Mouse (Mus musculus): ENCODE measurements around the gene Ccser1. TPM values are rescaled to one million over a fixed set of nuclear protein-coding genes. Genes with fewer than 3 reads are reported as not detected.

Ccser1 gene
- polyA plus RNA-seq, 1 experiment from 2014 or later = 6.7 TPM

- H3K4me2 ChIP-seq (ENCODE audit: low read depth, low read length) = no peak overlapping the region
- no peak overlapping the region for H3K27ac ChIP-seq (ENCODE audit: low read length)
- H3K27me3 ChIP-seq (ENCODE audit: control insufficient read depth, insufficient read depth, low read depth, low read length) = no peaks in the 10 kb centered on the region
- no peaks in the 10 kb centered on the region for H3K36me3 ChIP-seq (ENCODE audit: control insufficient read depth, insufficient read depth, low read length)
- no peak overlapping the region for H3K4me3 ChIP-seq (ENCODE audit: low read length)
- no peak overlapping the region for H3K9ac ChIP-seq (ENCODE audit: low read length)
- no peak for ATAC-seq (ENCODE audit: low read depth)
- WGBS = 72% methylated on average over 4 of the region's 4 CpGs
- H3K4me1 ChIP-seq (replicated peaks; ENCODE audit: control insufficient read depth, insufficient read depth, low read length) = no peaks in the 10 kb centered on the region
- no peaks in the 10 kb centered on the region for H3K9me3 ChIP-seq (ENCODE audit: control insufficient read depth, low read length)
These were observed 30.1 kb downstream of the Ccser1 start for GRCm38 (mm10) chr6:61210061-61210737.

- Histone ChIP-seq H3K4me3 (ENCODE audit: low read length) (no peak overlapping the region), H3K4me1 (replicated peaks; ENCODE audit: control insufficient read depth, insufficient read depth, low read length) (peaks cover 14% of the 10 kb centered on the region), H3K36me3 (ENCODE audit: control insufficient read depth, insufficient read depth, low read length) (no peaks in the 10 kb centered on the region), H3K27me3 (ENCODE audit: control insufficient read depth, insufficient read depth, low read depth, low read length) (no peaks in the 10 kb centered on the region), H3K9ac (ENCODE audit: low read length) (no peak overlapping the region), H3K4me2 (ENCODE audit: low read depth, low read length) (peak overlapping the region; percentile 11; the same call in 1 of the 2 replicates), H3K9me3 (ENCODE audit: control insufficient read depth, low read length) (no peaks in the 10 kb centered on the region), H3K27ac (ENCODE audit: low read length) (peak overlapping the region; percentile 37; the same call in 1 of the 2 replicates)
- 19% methylated on average over 8 of the region's 8 CpGs for WGBS
- ATAC-seq (ENCODE audit: low read depth) = peak; percentile 79
These were observed 35.6 kb downstream of the Ccser1 start for GRCm38 (mm10) chr6:61215705-61216104.

- H3K36me3 ChIP-seq (ENCODE audit: control insufficient read depth, insufficient read depth, low read length) = no peaks in the 10 kb centered on the region
- 25% methylated on average over 1 of the region's 1 CpGs for WGBS
- no peak for ATAC-seq (ENCODE audit: low read depth)
These were observed 36.4 kb downstream of the Ccser1 start for GRCm38 (mm10) chr6:61216514-61216913.

GRCm38 (mm10) chr6:61217717-61218116 is 37.6 kb downstream of the Ccser1 start:
- no peaks in the 10 kb centered on the region for H3K27me3 ChIP-seq (ENCODE audit: control insufficient read depth, insufficient read depth, low read depth, low read length)
- WGBS = 53% methylated on average over 2 of the region's 2 CpGs
- no peak overlapping the region for H3K4me3 ChIP-seq (ENCODE audit: low read length)
- ATAC-seq (ENCODE audit: low read depth) = no peak
- H3K4me2 ChIP-seq (ENCODE audit: low read depth, low read length) = no peak overlapping the region
- no peaks in the 10 kb centered on the region for H3K36me3 ChIP-seq (ENCODE audit: control insufficient read depth, insufficient read depth, low read length)
- H3K27ac ChIP-seq (ENCODE audit: low read length) = no peak overlapping the region
- H3K9ac ChIP-seq (ENCODE audit: low read length) = no peak overlapping the region
- no peaks in the 10 kb centered on the region for H3K9me3 ChIP-seq (ENCODE audit: control insufficient read depth, low read length)
- peaks cover 14% of the 10 kb centered on the region for H3K4me1 ChIP-seq (replicated peaks; ENCODE audit: control insufficient read depth, insufficient read depth, low read length)

More at GRCm38 (mm10) chr6:61216514-61216913, 36.4 kb downstream of the Ccser1 start:
- no peak overlapping the region for H3K4me3 ChIP-seq (ENCODE audit: low read length)
- H3K9ac ChIP-seq (ENCODE audit: low read length) = no peak overlapping the region
- no peaks in the 10 kb centered on the region for H3K9me3 ChIP-seq (ENCODE audit: control insufficient read depth, low read length)
- no peaks in the 10 kb centered on the region for H3K27me3 ChIP-seq (ENCODE audit: control insufficient read depth, insufficient read depth, low read depth, low read length)
- H3K27ac ChIP-seq (ENCODE audit: low read length) = peak overlapping the region; percentile 59; the same call in 1 of the 2 replicates
- H3K4me2 ChIP-seq (ENCODE audit: low read depth, low read length) = no peak overlapping the region
- peaks cover 14% of the 10 kb centered on the region for H3K4me1 ChIP-seq (replicated peaks; ENCODE audit: control insufficient read depth, insufficient read depth, low read length)

GRCm38 (mm10) chr6:61223563-61223962 is 43.4 kb downstream of the Ccser1 start:
- Histone ChIP-seq H3K27me3 (ENCODE audit: control insufficient read depth, insufficient read depth, low read depth, low read length) (no peaks in the 10 kb centered on the region), H3K27ac (ENCODE audit: low read length) (no peak overlapping the region), H3K4me3 (ENCODE audit: low read length) (no peak overlapping the region), H3K36me3 (ENCODE audit: control insufficient read depth, insufficient read depth, low read length) (no peaks in the 10 kb centered on the region), H3K9ac (ENCODE audit: low read length) (no peak overlapping the region), H3K4me2 (ENCODE audit: low read depth, low read length) (no peak overlapping the region), H3K9me3 (ENCODE audit: control insufficient read depth, low read length) (no peaks in the 10 kb centered on the region), H3K4me1 (replicated peaks; ENCODE audit: control insufficient read depth, insufficient read depth, low read length) (no peaks in the 10 kb centered on the region; the same call in 1 of the 2 replicates)
- ATAC-seq (ENCODE audit: low read depth) = no peak
- 80% methylated on average over 2 of the region's 2 CpGs for WGBS

- Histone ChIP-seq H3K4me2 (ENCODE audit: low read depth, low read length) (no peak overlapping the region), H3K4me1 (replicated peaks; ENCODE audit: control insufficient read depth, insufficient read depth, low read length) (peaks cover 3% of the 10 kb centered on the region; the same call in 1 of the 2 replicates), H3K27ac (ENCODE audit: low read length) (no peak overlapping the region), H3K9me3 (ENCODE audit: control insufficient read depth, low read length) (no peaks in the 10 kb centered on the region), H3K9ac (ENCODE audit: low read length) (no peak overlapping the region), H3K4me3 (ENCODE audit: low read length) (no peak overlapping the region), H3K36me3 (ENCODE audit: control insufficient read depth, insufficient read depth, low read length) (no peaks in the 10 kb centered on the region), H3K27me3 (ENCODE audit: control insufficient read depth, insufficient read depth, low read depth, low read length) (no peaks in the 10 kb centered on the region)
- peak; percentile 70 for ATAC-seq (ENCODE audit: low read depth)
These were observed 45.2 kb downstream of the Ccser1 start for GRCm38 (mm10) chr6:61225302-61225701.

- H3K9ac ChIP-seq (ENCODE audit: low read length) = no peak overlapping the region
- no peak overlapping the region for H3K4me2 ChIP-seq (ENCODE audit: low read depth, low read length)
- no peaks in the 10 kb centered on the region for H3K9me3 ChIP-seq (ENCODE audit: control insufficient read depth, low read length)
- no peaks in the 10 kb centered on the region for H3K27me3 ChIP-seq (ENCODE audit: control insufficient read depth, insufficient read depth, low read depth, low read length)
- H3K4me1 ChIP-seq (replicated peaks; ENCODE audit: control insufficient read depth, insufficient read depth, low read length) = peaks cover 7% of the 10 kb centered on the region
- peak; percentile 26 for ATAC-seq (ENCODE audit: low read depth)
- H3K4me3 ChIP-seq (ENCODE audit: low read length) = no peak overlapping the region
- WGBS = 36% methylated on average over 5 of the region's 5 CpGs
- H3K36me3 ChIP-seq (ENCODE audit: control insufficient read depth, insufficient read depth, low read length) = no peaks in the 10 kb centered on the region
- H3K27ac ChIP-seq (ENCODE audit: low read length) = no peak overlapping the region
These were observed 50.1 kb downstream of the Ccser1 start for GRCm38 (mm10) chr6:61230058-61230718.

- Histone ChIP-seq H3K36me3 (ENCODE audit: control insufficient read depth, insufficient read depth, low read length) (no peaks in the 10 kb centered on the region), H3K27ac (ENCODE audit: low read length) (no peak overlapping the region), H3K9ac (ENCODE audit: low read length) (no peak overlapping the region), H3K27me3 (ENCODE audit: control insufficient read depth, insufficient read depth, low read depth, low read length) (no peaks in the 10 kb centered on the region), H3K4me3 (ENCODE audit: low read length) (no peak overlapping the region), H3K9me3 (ENCODE audit: control insufficient read depth, low read length) (no peaks in the 10 kb centered on the region), H3K4me1 (replicated peaks; ENCODE audit: control insufficient read depth, insufficient read depth, low read length) (peaks cover 7% of the 10 kb centered on the region), H3K4me2 (ENCODE audit: low read depth, low read length) (no peak overlapping the region)
- WGBS = 53% methylated on average over 5 of the region's 5 CpGs
- no peak for ATAC-seq (ENCODE audit: low read depth)
These were observed 52.9 kb downstream of the Ccser1 start for GRCm38 (mm10) chr6:61233060-61233459.

GRCm38 (mm10) chr6:61233548-61234187 is 53.5 kb downstream of the Ccser1 start:
- Histone ChIP-seq H3K4me3 (ENCODE audit: low read length) (no peak overlapping the region), H3K27ac (ENCODE audit: low read length) (no peak overlapping the region), H3K36me3 (ENCODE audit: control insufficient read depth, insufficient read depth, low read length) (no peaks in the 10 kb centered on the region), H3K9me3 (ENCODE audit: control insufficient read depth, low read length) (no peaks in the 10 kb centered on the region), H3K27me3 (ENCODE audit: control insufficient read depth, insufficient read depth, low read depth, low read length) (no peaks in the 10 kb centered on the region), H3K9ac (ENCODE audit: low read length) (no peak overlapping the region), H3K4me2 (ENCODE audit: low read depth, low read length) (no peak overlapping the region), H3K4me1 (replicated peaks; ENCODE audit: control insufficient read depth, insufficient read depth, low read length) (peaks cover 7% of the 10 kb centered on the region)
- WGBS = 35% methylated on average over 5 of the region's 5 CpGs
- no peak; the same call in 1 of the 2 replicates for ATAC-seq (ENCODE audit: low read depth)
